Mouse (Mus musculus): Measurements from ENCODE around the gene Faim. TPM values are rescaled to one million over a fixed set of nuclear protein-coding genes. Genes with fewer than 3 reads are reported as not detected.

The Faim gene
- 45.7 and 47.6 TPM in 2 replicates for polyA plus RNA-seq (2014; fragmentation: Nextera tagmentation; extraction: Ambion mirVana)

- Histone ChIP-seq H3K4me2 (ENCODE audit: low read length) (peak within 1 kb of the TSS; percentile 63), H3K4me1 (replicated peaks; ENCODE audit: control insufficient read depth, insufficient read depth, low read length) (peaks cover 5% of the 10 kb centered on the region; the same call in 1 of the 2 replicates), H3K27ac (ENCODE audit: low read depth) (no peak within 1 kb of the TSS), H3K9me3 (ENCODE audit: control insufficient read depth, low read length) (no peaks in the 10 kb centered on the region), H3K36me3 (ENCODE audit: control insufficient read depth, insufficient read depth, low read length) (no peaks in the 10 kb centered on the region), H3K4me3 (ENCODE audit: low read depth, low read length) (peak within 1 kb of the TSS; percentile 72), H3K9ac (ENCODE audit: low read length) (peak within 1 kb of the TSS; percentile 75), H3K27me3 (replicated peaks; ENCODE audit: control insufficient read depth, insufficient read depth, low read length) (peaks cover 14% of the 10 kb centered on the region; the same call in 1 of the 2 replicates)
- peak; percentile 100 for DNase-seq (ENCODE audit: low spot score)
- peak; percentile 98 for ATAC-seq (replicated peaks; ENCODE audit: low FRiP score, low TSS enrichment, low read depth)
- WGBS = 2% methylated on average over 45 of the region's 45 CpGs
Observed at GRCm38 (mm10) chr9:98985800-98986475, at the start of gene Faim. Gene Faim, plus strand, starts transcription at chr9:98986373.

DNA sequence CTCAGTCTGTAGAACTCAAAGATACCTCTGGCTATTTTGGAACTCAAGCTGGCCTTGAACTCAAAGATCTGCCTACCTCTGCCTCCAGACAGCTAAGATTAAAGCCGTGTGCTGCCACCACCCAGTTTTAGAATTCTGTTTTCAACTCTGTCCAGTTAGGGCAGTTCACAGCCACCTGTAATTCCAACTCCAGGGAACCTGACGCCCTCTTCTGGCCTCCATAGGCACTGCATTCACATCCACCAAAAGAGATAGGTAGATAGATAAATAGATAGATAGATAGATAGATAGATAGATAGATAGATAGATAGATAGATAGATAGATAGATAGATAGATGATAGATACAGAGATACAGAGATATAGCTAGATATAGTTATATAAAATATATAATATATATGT, 46.9 kb upstream of the Faim start:
- DNase-seq (ENCODE audit: low spot score) (no peak), ATAC-seq (replicated peaks; ENCODE audit: low FRiP score, low TSS enrichment, low read depth) (no peak)
- Histone ChIP-seq H3K4me2 (ENCODE audit: low read length) (no peak overlapping the region), H3K27ac (ENCODE audit: low read depth) (no peak overlapping the region), H3K4me3 (ENCODE audit: low read depth, low read length) (no peak overlapping the region), H3K4me1 (replicated peaks; ENCODE audit: control insufficient read depth, insufficient read depth, low read length) (no peaks in the 10 kb centered on the region), H3K36me3 (ENCODE audit: control insufficient read depth, insufficient read depth, low read length) (no peaks in the 10 kb centered on the region), H3K9me3 (ENCODE audit: control insufficient read depth, low read length) (no peaks in the 10 kb centered on the region), H3K9ac (ENCODE audit: low read length) (no peak overlapping the region), H3K27me3 (replicated peaks; ENCODE audit: control insufficient read depth, insufficient read depth, low read length) (peaks cover 6% of the 10 kb centered on the region; the same call in 1 of the 2 replicates)
- 27% methylated on average over 2 of the region's 2 CpGs for WGBS

GRCm38 (mm10) chr9:98952171-98953050, 33.8 kb upstream of the Faim start:
- Histone ChIP-seq H3K4me3 (ENCODE audit: low read depth, low read length) (peak overlapping the region; percentile 3; the same call in 1 of the 2 replicates), H3K9ac (ENCODE audit: low read length) (no peak overlapping the region), H3K36me3 (ENCODE audit: control insufficient read depth, insufficient read depth, low read length) (no peaks in the 10 kb centered on the region), H3K4me2 (ENCODE audit: low read length) (no peak overlapping the region; the same call in 1 of the 2 replicates), H3K9me3 (ENCODE audit: control insufficient read depth, low read length) (no peaks in the 10 kb centered on the region), H3K4me1 (replicated peaks; ENCODE audit: control insufficient read depth, insufficient read depth, low read length) (peaks cover 19% of the 10 kb centered on the region), H3K27me3 (replicated peaks; ENCODE audit: control insufficient read depth, insufficient read depth, low read length) (peaks cover 81% of the 10 kb centered on the region), H3K27ac (ENCODE audit: low read depth) (no peak overlapping the region)
- ATAC-seq (replicated peaks; ENCODE audit: low FRiP score, low TSS enrichment, low read depth) = no peak
- under 1% methylated on average over 40 of the region's 40 CpGs for WGBS
- DNase-seq (ENCODE audit: low spot score) = peak; percentile 69

GRCm38 (mm10) chr9:98953291-98953690, 32.9 kb upstream of the Faim start:
- ATAC-seq (replicated peaks; ENCODE audit: low FRiP score, low TSS enrichment, low read depth) (no peak), DNase-seq (ENCODE audit: low spot score) (no peak)
- Histone ChIP-seq H3K27me3 (replicated peaks; ENCODE audit: control insufficient read depth, insufficient read depth, low read length) (peaks cover 90% of the 10 kb centered on the region), H3K27ac (ENCODE audit: low read depth) (no peak overlapping the region), H3K4me2 (ENCODE audit: low read length) (no peak overlapping the region), H3K9me3 (ENCODE audit: control insufficient read depth, low read length) (no peaks in the 10 kb centered on the region), H3K9ac (ENCODE audit: low read length) (no peak overlapping the region), H3K4me1 (replicated peaks; ENCODE audit: control insufficient read depth, insufficient read depth, low read length) (peaks cover 19% of the 10 kb centered on the region), H3K4me3 (ENCODE audit: low read depth, low read length) (no peak overlapping the region), H3K36me3 (ENCODE audit: control insufficient read depth, insufficient read depth, low read length) (no peaks in the 10 kb centered on the region)
- 4% methylated on average over 4 of the region's 4 CpGs for WGBS

DNA sequence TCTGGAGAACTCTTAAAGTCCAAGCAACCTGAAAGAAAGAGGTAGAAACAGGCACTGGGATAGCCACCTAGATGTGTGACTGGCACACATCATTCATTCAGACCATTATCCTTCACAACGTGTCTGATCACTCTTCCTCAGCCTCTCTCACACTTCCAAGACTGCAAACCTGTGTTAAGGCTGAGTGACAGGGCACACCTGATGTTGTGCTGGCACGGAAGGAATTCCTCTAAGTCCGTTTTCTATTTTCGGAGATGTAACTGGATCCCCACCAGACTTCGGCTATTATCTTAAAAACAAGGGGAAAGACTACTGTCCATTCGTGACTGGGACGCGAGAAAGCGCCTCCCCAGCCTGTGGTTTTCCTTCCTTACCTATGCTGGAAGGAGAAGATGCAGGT, 32.3 kb upstream of the Faim start:
- H3K9me3 ChIP-seq (ENCODE audit: control insufficient read depth, low read length) = no peaks in the 10 kb centered on the region
- H3K4me3 ChIP-seq (ENCODE audit: low read depth, low read length) = no peak overlapping the region
- no peak overlapping the region for H3K27ac ChIP-seq (ENCODE audit: low read depth)
- DNase-seq (ENCODE audit: low spot score) = peak; percentile 61
- no peaks in the 10 kb centered on the region for H3K36me3 ChIP-seq (ENCODE audit: control insufficient read depth, insufficient read depth, low read length)
- no peak overlapping the region for H3K9ac ChIP-seq (ENCODE audit: low read length)
- ATAC-seq (replicated peaks; ENCODE audit: low FRiP score, low TSS enrichment, low read depth) = no peak
- H3K4me1 ChIP-seq (replicated peaks; ENCODE audit: control insufficient read depth, insufficient read depth, low read length) = peaks cover 19% of the 10 kb centered on the region
- WGBS = 5% methylated on average over 9 of the region's 9 CpGs
- H3K27me3 ChIP-seq (replicated peaks; ENCODE audit: control insufficient read depth, insufficient read depth, low read length) = peaks cover 91% of the 10 kb centered on the region
- H3K4me2 ChIP-seq (ENCODE audit: low read length) = no peak overlapping the region

GRCm38 (mm10) chr9:98954391-98955102, 31.6 kb upstream of the Faim start:
- H3K4me3 ChIP-seq (ENCODE audit: low read depth, low read length) = peak overlapping the region; percentile 36
- H3K9me3 ChIP-seq (ENCODE audit: control insufficient read depth, low read length) = no peaks in the 10 kb centered on the region
- peaks cover 19% of the 10 kb centered on the region for H3K4me1 ChIP-seq (replicated peaks; ENCODE audit: control insufficient read depth, insufficient read depth, low read length)
- no peak overlapping the region for H3K9ac ChIP-seq (ENCODE audit: low read length)
- DNase-seq (ENCODE audit: low spot score) (no peak), ATAC-seq (replicated peaks; ENCODE audit: low FRiP score, low TSS enrichment, low read depth) (no peak)
- no peak overlapping the region for H3K27ac ChIP-seq (ENCODE audit: low read depth)
- H3K27me3 ChIP-seq (replicated peaks; ENCODE audit: control insufficient read depth, insufficient read depth, low read length) = peaks cover 96% of the 10 kb centered on the region
- no peaks in the 10 kb centered on the region for H3K36me3 ChIP-seq (ENCODE audit: control insufficient read depth, insufficient read depth, low read length)
- WGBS = 2% methylated on average over 33 of the region's 33 CpGs
- peak overlapping the region; percentile 64 for H3K4me2 ChIP-seq (ENCODE audit: low read length)

DNA sequence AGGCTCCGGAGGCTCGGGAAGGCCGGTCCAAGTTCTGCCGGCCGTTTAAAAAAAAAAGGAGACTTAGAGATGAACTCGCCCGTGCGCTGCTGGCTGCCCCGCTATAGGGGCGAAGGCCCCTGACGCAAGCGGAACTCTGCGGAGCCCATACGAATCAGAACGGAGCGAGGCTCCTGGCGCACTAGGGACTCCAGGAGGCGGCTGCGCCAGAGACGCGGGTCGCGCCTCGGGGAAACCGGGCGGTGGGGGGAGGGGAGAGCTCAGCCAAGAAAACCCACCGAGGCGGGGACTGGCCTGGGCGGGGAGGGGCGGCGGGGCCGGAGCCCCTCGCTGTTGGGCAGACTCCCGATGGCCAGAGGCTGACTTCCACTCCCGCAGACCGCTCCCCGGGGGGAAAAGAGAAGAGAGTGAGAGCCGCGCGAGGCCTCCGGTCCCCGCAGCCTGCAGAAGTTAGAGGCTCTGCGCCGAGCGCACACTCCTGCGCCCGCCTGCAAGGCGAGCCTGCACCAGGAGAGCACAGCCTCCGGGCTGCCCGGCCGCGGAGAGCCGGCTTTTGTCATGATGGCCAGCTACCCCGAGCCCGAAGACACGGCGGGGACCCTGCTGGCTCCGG, 31.0 kb upstream of the Faim start, which contains the start of gene Foxl2:
Gene Foxl2 (plus strand): TSS at position 186 of the 613 bp plus-strand sequence.
- no peaks in the 10 kb centered on the region for H3K36me3 ChIP-seq (ENCODE audit: control insufficient read depth, insufficient read depth, low read length)
- DNase-seq (ENCODE audit: low spot score) (peak; percentile 80), ATAC-seq (replicated peaks; ENCODE audit: low FRiP score, low TSS enrichment, low read depth) (no peak)
- peak within 1 kb of the TSS; percentile 64 for H3K4me2 ChIP-seq (ENCODE audit: low read length)
- no peak within 1 kb of the TSS for H3K9ac ChIP-seq (ENCODE audit: low read length)
- H3K27ac ChIP-seq (ENCODE audit: low read depth) = no peak within 1 kb of the TSS
- peaks cover 99% of the 10 kb centered on the region for H3K27me3 ChIP-seq (replicated peaks; ENCODE audit: control insufficient read depth, insufficient read depth, low read length)
- H3K4me3 ChIP-seq (ENCODE audit: low read depth, low read length) = peak within 1 kb of the TSS; percentile 36
- H3K9me3 ChIP-seq (ENCODE audit: control insufficient read depth, low read length) = no peaks in the 10 kb centered on the region
- peaks cover 19% of the 10 kb centered on the region for H3K4me1 ChIP-seq (replicated peaks; ENCODE audit: control insufficient read depth, insufficient read depth, low read length)
- under 1% methylated on average over 57 of the region's 58 CpGs for WGBS

- DNase-seq (ENCODE audit: low spot score) (peak; percentile 75), ATAC-seq (replicated peaks; ENCODE audit: low FRiP score, low TSS enrichment, low read depth) (no peak)
- under 1% methylated on average over 49 of the region's 60 CpGs for WGBS
- H3K27ac ChIP-seq (ENCODE audit: low read depth) = no peak overlapping the region
- no peaks in the 10 kb centered on the region for H3K9me3 ChIP-seq (ENCODE audit: control insufficient read depth, low read length)
- peaks cover 19% of the 10 kb centered on the region for H3K4me1 ChIP-seq (replicated peaks; ENCODE audit: control insufficient read depth, insufficient read depth, low read length)
- no peak overlapping the region for H3K9ac ChIP-seq (ENCODE audit: low read length)
- peak overlapping the region; percentile 64 for H3K4me2 ChIP-seq (ENCODE audit: low read length)
- peaks cover 99% of the 10 kb centered on the region for H3K27me3 ChIP-seq (replicated peaks; ENCODE audit: control insufficient read depth, insufficient read depth, low read length)
- peak overlapping the region; percentile 36 for H3K4me3 ChIP-seq (ENCODE audit: low read depth, low read length)
- H3K36me3 ChIP-seq (ENCODE audit: control insufficient read depth, insufficient read depth, low read length) = no peaks in the 10 kb centered on the region
Observed at GRCm38 (mm10) chr9:98955716-98956224, 30.4 kb upstream of the Faim start.
